Mouse (Mus musculus): Measurements from ENCODE around the gene Tceal8.
"Not testable (repeated sequence)": the region's sequence is repeated elsewhere in the genome, so short reads cannot be mapped to it uniquely, and the experiment has no call there.

DNA sequence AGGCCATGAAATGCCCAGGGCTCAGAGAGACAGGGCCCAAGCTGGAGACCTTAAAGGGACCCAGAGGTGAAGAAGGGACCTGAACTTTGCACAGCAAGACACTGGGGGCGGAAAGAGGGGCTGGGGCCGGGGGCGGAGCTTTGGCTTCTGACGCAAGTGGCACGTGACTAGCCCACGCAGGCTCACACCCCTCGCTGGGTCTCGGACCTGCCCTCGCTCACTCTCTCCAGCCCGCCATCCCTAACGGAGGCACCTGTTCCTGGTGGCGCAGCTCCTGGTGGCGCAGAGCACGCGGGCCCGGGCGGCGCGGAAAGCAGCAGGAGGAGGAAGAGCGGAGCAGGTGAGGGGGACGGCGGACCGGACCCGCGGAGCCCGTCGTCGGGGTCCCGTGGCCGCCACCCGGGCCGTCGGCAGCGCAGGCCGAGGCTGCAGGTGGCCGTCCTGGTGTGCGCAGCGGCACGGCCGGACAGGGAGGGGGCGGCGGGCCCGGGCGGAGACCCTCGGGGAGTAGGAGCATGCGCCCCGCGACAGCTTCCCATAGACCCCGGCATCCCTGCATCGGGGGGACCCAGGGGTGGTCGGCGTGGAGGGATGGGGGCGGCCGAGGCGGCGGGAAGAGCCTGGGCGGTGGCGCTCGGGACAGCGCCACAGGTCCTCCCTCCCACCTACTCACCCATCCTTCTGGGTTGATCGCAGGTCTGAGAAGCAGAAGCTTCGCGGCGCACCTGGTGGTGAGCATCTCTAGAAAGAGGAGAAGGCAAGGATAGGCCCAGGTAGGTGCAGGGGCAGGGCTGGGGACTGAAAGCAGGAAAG lies 33.1 kb downstream of the Tceal8 start, which contains the start of gene Bex4:
- TF ChIP-seq CTCF, EP300 (IDR thresholded peaks at IDR 0.05; ENCODE audit: low read depth): not testable (repeated sequence)

All from liver, embryonic 14.5 days (tissue).